Mouse (Mus musculus): ENCODE measurements around the gene Rapgef1. TPM values are rescaled to one million over a fixed set of nuclear protein-coding genes. Genes with fewer than 3 reads are reported as not detected.

The Rapgef1 gene
- polyA plus RNA-seq (2015; fragmentation: Nextera tagmentation; extraction: Ambion mirVana), result 5.3 and 5.4 TPM in 2 replicates

GRCm38 (mm10) chr2:29619484-29620300, at the start of gene Rapgef1:
TSS of gene Rapgef1 (plus strand) at chr2:29619720.
- no peaks in the 10 kb centered on the region; the same call in 1 of the 2 replicates for H3K36me3 ChIP-seq

GRCm38 (mm10) chr2:29571921-29572700, 47.4 kb upstream of the Rapgef1 start:
- Histone ChIP-seq H3K36me3 (no peaks in the 10 kb centered on the region), H3K27ac (no peak overlapping the region), H3K9me3 (replicated peaks) (no peaks in the 10 kb centered on the region), H3K4me1 (replicated peaks) (no peaks in the 10 kb centered on the region), H3K9ac (no peak overlapping the region), H3K27me3 (0 out of 2 replicates have a peak, but pooled peaks cover 3% of the 10 kb centered on the region), H3K4me3 (replicated peaks) (no peak overlapping the region), H3K4me2 (no peak overlapping the region)
- 44% methylated on average over 9 of the region's 9 CpGs for WGBS (ENCODE audit: insufficient replicate concordance)
- no peak for ATAC-seq (ENCODE audit: low read depth)
- no peak for DNase-seq

More at GRCm38 (mm10) chr2:29619484-29620300, at the start of gene Rapgef1:
- Histone ChIP-seq H3K27me3 (no peaks in the 10 kb centered on the region), H3K9ac (peak within 1 kb of the TSS; percentile 93), H3K9me3 (replicated peaks) (no peaks in the 10 kb centered on the region), H3K4me3 (replicated peaks) (peak within 1 kb of the TSS; percentile 83), H3K4me1 (replicated peaks) (peaks cover 49% of the 10 kb centered on the region), H3K27ac (peak within 1 kb of the TSS; percentile 84), H3K4me2 (peak within 1 kb of the TSS; percentile 89)
- DNase-seq, result peak; percentile 74
- under 1% methylated on average over 80 of the region's 101 CpGs for WGBS (ENCODE audit: insufficient replicate concordance)
- peak; percentile 69 for ATAC-seq (ENCODE audit: low read depth)

- DNase-seq (no peak), ATAC-seq (ENCODE audit: low read depth) (no peak)
- WGBS (ENCODE audit: insufficient replicate concordance), result 51% methylated on average over 5 of the region's 5 CpGs
- no peak overlapping the region for H3K9ac ChIP-seq
- no peak overlapping the region for H3K4me2 ChIP-seq
- no peaks in the 10 kb centered on the region for H3K9me3 ChIP-seq (replicated peaks)
- H3K36me3 ChIP-seq, result no peaks in the 10 kb centered on the region
- no peaks in the 10 kb centered on the region for H3K4me1 ChIP-seq (replicated peaks)
- H3K27ac ChIP-seq, result no peak overlapping the region
- no peak overlapping the region for H3K4me3 ChIP-seq (replicated peaks)
- 0 out of 2 replicates have a peak, but pooled peaks cover 3% of the 10 kb centered on the region for H3K27me3 ChIP-seq
Observed at GRCm38 (mm10) chr2:29572811-29573427, 46.6 kb upstream of the Rapgef1 start.

- 0 out of 2 replicates have a peak, but pooled peaks cover 3% of the 10 kb centered on the region for H3K27me3 ChIP-seq
- 5% methylated on average over 5 of the region's 5 CpGs for WGBS (ENCODE audit: insufficient replicate concordance)
- DNase-seq, result peak; percentile 34
- H3K4me1 ChIP-seq (replicated peaks), result no peaks in the 10 kb centered on the region
- no peak overlapping the region for H3K4me2 ChIP-seq
- H3K9ac ChIP-seq, result no peak overlapping the region
- no peaks in the 10 kb centered on the region for H3K36me3 ChIP-seq
- no peak for ATAC-seq (ENCODE audit: low read depth)
- no peak overlapping the region for H3K27ac ChIP-seq
- no peak overlapping the region for H3K4me3 ChIP-seq (replicated peaks)
- H3K9me3 ChIP-seq (replicated peaks), result no peaks in the 10 kb centered on the region
Observed at GRCm38 (mm10) chr2:29573591-29573990, 45.9 kb upstream of the Rapgef1 start.

GRCm38 (mm10) chr2:29574187-29574586, 45.3 kb upstream of the Rapgef1 start:
- DNase-seq (no peak), ATAC-seq (ENCODE audit: low read depth) (no peak)
- H3K27ac ChIP-seq, result no peak overlapping the region
- no peak overlapping the region for H3K9ac ChIP-seq
- H3K4me3 ChIP-seq (replicated peaks), result no peak overlapping the region
- H3K36me3 ChIP-seq, result no peaks in the 10 kb centered on the region
- no peaks in the 10 kb centered on the region for H3K4me1 ChIP-seq (replicated peaks)
- 0 out of 2 replicates have a peak, but pooled peaks cover 3% of the 10 kb centered on the region for H3K27me3 ChIP-seq
- no peak overlapping the region for H3K4me2 ChIP-seq
- 48% methylated on average over 11 of the region's 11 CpGs for WGBS (ENCODE audit: insufficient replicate concordance)
- no peaks in the 10 kb centered on the region for H3K9me3 ChIP-seq (replicated peaks)

GRCm38 (mm10) chr2:29582415-29582814, 37.1 kb upstream of the Rapgef1 start:
- Histone ChIP-seq H3K4me3 (replicated peaks) (no peak overlapping the region), H3K4me1 (replicated peaks) (no peaks in the 10 kb centered on the region), H3K4me2 (no peak overlapping the region), H3K9me3 (replicated peaks) (no peaks in the 10 kb centered on the region), H3K36me3 (no peaks in the 10 kb centered on the region), H3K9ac (no peak overlapping the region), H3K27me3 (peaks cover 11% of the 10 kb centered on the region; the same call in 1 of the 2 replicates), H3K27ac (no peak overlapping the region)
- 6% methylated on average over 7 of the region's 7 CpGs for WGBS (ENCODE audit: insufficient replicate concordance)
- ATAC-seq (ENCODE audit: low read depth), result no peak
- DNase-seq, result peak; percentile 44

GRCm38 (mm10) chr2:29586017-29586702, 33.4 kb upstream of the Rapgef1 start:
- Histone ChIP-seq H3K4me2 (no peak overlapping the region), H3K27ac (no peak overlapping the region), H3K4me1 (replicated peaks) (no peaks in the 10 kb centered on the region), H3K36me3 (no peaks in the 10 kb centered on the region), H3K9ac (no peak overlapping the region), H3K4me3 (replicated peaks) (no peak overlapping the region), H3K27me3 (0 out of 2 replicates have a peak, but pooled peaks cover 10% of the 10 kb centered on the region), H3K9me3 (replicated peaks) (no peaks in the 10 kb centered on the region)
- 37% methylated on average over 8 of the region's 8 CpGs for WGBS (ENCODE audit: insufficient replicate concordance)
- ATAC-seq (ENCODE audit: low read depth), result no peak
- no peak for DNase-seq

- H3K4me3 ChIP-seq (replicated peaks), result no peak overlapping the region
- DNase-seq, result no peak
- WGBS (ENCODE audit: insufficient replicate concordance), result 51% methylated on average over 4 of the region's 4 CpGs
Observed at GRCm38 (mm10) chr2:29588006-29588405, 31.5 kb upstream of the Rapgef1 start.

GRCm38 (mm10) chr2:29589266-29589665, 30.3 kb upstream of the Rapgef1 start:
- Histone ChIP-seq H3K4me3 (replicated peaks) (no peak overlapping the region), H3K27me3 (0 out of 2 replicates have a peak, but pooled peaks cover 4% of the 10 kb centered on the region), H3K4me1 (replicated peaks) (peaks cover 2% of the 10 kb centered on the region; the same call in 1 of the 2 replicates), H3K9ac (no peak overlapping the region), H3K9me3 (replicated peaks) (no peaks in the 10 kb centered on the region), H3K4me2 (no peak overlapping the region), H3K36me3 (no peaks in the 10 kb centered on the region), H3K27ac (no peak overlapping the region)
- ATAC-seq (ENCODE audit: low read depth), result no peak
- WGBS (ENCODE audit: insufficient replicate concordance), result 24% methylated on average over 10 of the region's 10 CpGs
- DNase-seq, result no peak

More at GRCm38 (mm10) chr2:29588006-29588405, 31.5 kb upstream of the Rapgef1 start:
- Histone ChIP-seq H3K9ac (no peak overlapping the region), H3K4me1 (replicated peaks) (peaks cover 2% of the 10 kb centered on the region; the same call in 1 of the 2 replicates), H3K27ac (no peak overlapping the region), H3K4me2 (no peak overlapping the region), H3K9me3 (replicated peaks) (no peaks in the 10 kb centered on the region), H3K36me3 (no peaks in the 10 kb centered on the region), H3K27me3 (0 out of 2 replicates have a peak, but pooled peaks cover 9% of the 10 kb centered on the region)
- ATAC-seq (ENCODE audit: low read depth), result no peak

GRCm38 (mm10) chr2:29591626-29592025, 27.9 kb upstream of the Rapgef1 start:
- no peak for DNase-seq
- H3K4me3 ChIP-seq (replicated peaks), result no peak overlapping the region
- H3K27ac ChIP-seq, result no peak overlapping the region
- no peaks in the 10 kb centered on the region for H3K9me3 ChIP-seq (replicated peaks)
- no peak overlapping the region for H3K4me2 ChIP-seq
- H3K4me1 ChIP-seq (replicated peaks), result peaks cover 2% of the 10 kb centered on the region; the same call in 1 of the 2 replicates
- 0 out of 2 replicates have a peak, but pooled peaks cover 4% of the 10 kb centered on the region for H3K27me3 ChIP-seq
- WGBS (ENCODE audit: insufficient replicate concordance), result 70% methylated on average over 6 of the region's 6 CpGs
- no peak overlapping the region for H3K9ac ChIP-seq
- ATAC-seq (ENCODE audit: low read depth), result no peak
- H3K36me3 ChIP-seq, result no peaks in the 10 kb centered on the region

Measured in liver, embryonic 13.5 days (tissue).